Mouse (Mus musculus) hindbrain, embryonic 15.5 days (tissue): Measurements from ENCODE around the gene Igflr1. TPM values are rescaled to one million over a fixed set of nuclear protein-coding genes. Genes with fewer than 3 reads are reported as not detected.

ENCODE experiments used
- ATAC-seq: fragments of 200-750 bp; cut with Nextera tagmentation; 2 replicates; pipeline ENCODE4 v1.8.0; 2017; ENCODE audit warnings: low read depth, moderate number of reproducible peaks, moderate TSS enrichment; ENCODE audit not compliant: low FRiP score
- H3K27ac ChIP-seq: fragments of 300-500 bp; sonication (generic); replicated peaks from 2 replicates; pipeline ENCODE4 v1.5.1; 2015; ENCODE audit warnings: mild to moderate bottlenecking, inconsistent platforms
- H3K27me3 ChIP-seq: fragments of 300-500 bp; sonication (generic); 2 replicates; pipeline ENCODE4 v1.6.1; 2015; ENCODE audit warnings: control low read depth, inconsistent platforms
- H3K36me3 ChIP-seq: fragments of 300-500 bp; sonication (generic); 2 replicates; pipeline ENCODE4 v1.6.1; 2015; ENCODE audit warnings: control low read depth, inconsistent platforms
- H3K4me1 ChIP-seq: fragments of 300-500 bp; sonication (generic); replicated peaks from 2 replicates; pipeline ENCODE4 v1.6.1; 2015; ENCODE audit warnings: control low read depth, inconsistent platforms
- H3K4me2 ChIP-seq: fragments of 300-500 bp; sonication (generic); 2 replicates; pipeline ENCODE4 v1.6.1; 2015; ENCODE audit warnings: moderate library complexity, mild to moderate bottlenecking, inconsistent platforms
- H3K4me3 ChIP-seq: fragments of 300-500 bp; sonication (generic); 2 replicates; pipeline ENCODE4 v1.5.1; 2015; ENCODE audit warnings: mild to moderate bottlenecking, inconsistent platforms
- H3K9ac ChIP-seq: fragments of 300-500 bp; sonication (generic); 2 replicates; pipeline ENCODE4 v1.6.1; 2015; ENCODE audit warnings: inconsistent platforms
- H3K9me3 ChIP-seq: fragments of 300-500 bp; sonication (generic); 2 replicates; pipeline ENCODE4 v1.6.1; 2016; ENCODE audit warnings: control low read depth, inconsistent platforms
- WGBS: fragments of 180-500 bp; shearing (Covaris S2); methylation state at CpG from one replicate; pipeline ENCODE4 v1.1.7; 2015; 5-methylcytosine and 5-hydroxymethylcytosine counted together
- microRNA-seq: library from miRNA; unstranded; fragments of <30 nt; microRNA quantifications from one replicate; pipeline ENCODE4, GENCODE M21; 2016
- polyA plus RNA-seq: library from polyadenylated mRNA; unstranded; fragments of >200 nt; fragmentation: Nextera tagmentation; extraction: Ambion mirVana; gene quantifications from 2 replicates; pipeline ENCODE4 v1.2.1, GENCODE M21; 2015

Gene Igflr1
- polyA plus RNA-seq, 1 experiment from 2014 or later: 6.0 TPM

DNA sequence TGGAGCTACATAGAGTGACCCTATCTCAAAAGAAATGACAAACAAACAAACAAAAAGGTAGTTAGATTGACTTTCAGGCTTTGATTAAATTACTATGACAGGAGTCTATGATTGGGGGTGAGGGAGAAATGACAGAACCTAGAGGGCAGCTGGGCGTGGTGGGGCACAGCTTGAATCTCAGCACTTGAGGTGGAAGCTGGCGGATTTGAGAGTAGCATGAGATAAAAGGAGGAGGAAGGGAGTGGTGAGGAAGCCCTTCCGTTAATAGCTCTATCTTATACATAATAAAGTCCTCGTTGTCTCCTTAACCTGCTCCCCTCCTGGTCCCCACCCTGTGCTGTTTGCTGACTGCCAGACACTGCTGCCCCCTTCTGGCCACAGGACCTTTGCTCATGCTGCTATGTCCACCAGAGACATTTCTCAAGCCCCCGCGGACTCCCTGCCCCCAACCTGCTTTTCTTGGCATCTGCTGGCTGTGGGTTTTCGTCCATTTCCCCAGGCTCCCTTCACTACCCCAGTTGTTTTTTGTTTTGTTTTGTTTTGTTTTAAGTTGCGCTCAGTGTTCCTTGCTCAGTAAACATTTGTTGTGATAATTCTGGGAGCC lies 42.6 kb downstream of the Igflr1 start:
- Histone ChIP-seq H3K4me2 (no peak overlapping the region), H3K4me3 (no peak overlapping the region), H3K4me1 (no peaks in the 10 kb centered on the region), H3K36me3 (no peaks in the 10 kb centered on the region), H3K9me3 (no peaks in the 10 kb centered on the region), H3K27me3 (no peaks in the 10 kb centered on the region), H3K9ac (no peak overlapping the region), H3K27ac (no peak overlapping the region)
- ATAC-seq: 0 out of 2 replicates have a peak, but pooled peaks have one; percentile 25
- 32% methylated on average over 8 of the region's 8 CpGs for WGBS

DNA sequence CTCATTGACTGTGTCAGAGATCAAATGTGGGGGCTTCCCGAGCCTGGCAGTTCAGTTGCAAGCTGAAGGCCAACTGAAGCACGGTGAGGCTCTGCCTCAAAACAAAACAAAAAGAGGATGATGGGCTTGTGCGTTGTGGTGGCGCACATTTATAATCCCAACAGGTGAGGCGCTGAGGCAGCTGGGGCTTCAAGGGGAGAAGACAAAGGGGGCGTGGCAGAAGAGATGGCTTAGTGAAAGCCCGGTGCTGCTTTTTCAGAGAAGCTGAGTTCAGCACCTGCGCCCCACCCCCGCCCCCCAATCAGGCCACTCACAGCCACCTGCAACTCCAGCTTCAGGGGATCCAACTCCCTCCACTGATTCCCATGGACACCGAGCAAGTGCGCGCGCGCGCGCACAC lies 43.2 kb downstream of the Igflr1 start:
- 45% methylated on average over 16 of the region's 16 CpGs for WGBS
- no peak for ATAC-seq

GRCm38 (mm10) chr7:30610043-30610442 lies 44.8 kb downstream of the Igflr1 start:
- H3K9me3 ChIP-seq: no peaks in the 10 kb centered on the region
- H3K27ac ChIP-seq: no peak overlapping the region
- H3K4me1 ChIP-seq: no peaks in the 10 kb centered on the region
- no peak for ATAC-seq
- H3K9ac ChIP-seq: no peak overlapping the region
- 69% methylated on average over 7 of the region's 7 CpGs for WGBS
- no peak overlapping the region for H3K4me3 ChIP-seq
- no peaks in the 10 kb centered on the region for H3K36me3 ChIP-seq
- H3K4me2 ChIP-seq: no peak overlapping the region
- no peaks in the 10 kb centered on the region for H3K27me3 ChIP-seq

More for the DNA sequence above, 43.2 kb downstream of the Igflr1 start:
- Histone ChIP-seq H3K4me3 (no peak overlapping the region), H3K27me3 (no peaks in the 10 kb centered on the region), H3K4me1 (no peaks in the 10 kb centered on the region), H3K36me3 (no peaks in the 10 kb centered on the region), H3K9me3 (no peaks in the 10 kb centered on the region), H3K4me2 (no peak overlapping the region), H3K27ac (no peak overlapping the region), H3K9ac (no peak overlapping the region)

- H3K9me3 ChIP-seq: no peaks in the 10 kb centered on the region
- WGBS: 80% methylated on average over 8 of the region's 8 CpGs
- no peaks in the 10 kb centered on the region for H3K27me3 ChIP-seq
- peaks cover 27% of the 10 kb centered on the region for H3K36me3 ChIP-seq
- H3K9ac ChIP-seq: no peak within 1 kb of the TSS
- H3K4me1 ChIP-seq: no peaks in the 10 kb centered on the region
- H3K27ac ChIP-seq: no peak within 1 kb of the TSS
- H3K4me3 ChIP-seq: no peak within 1 kb of the TSS
- no peak for ATAC-seq
- H3K4me2 ChIP-seq: no peak within 1 kb of the TSS
These were observed 47.6 kb downstream of the Igflr1 start, which contains the start of gene Upk1a for GRCm38 (mm10) chr7:30612654-30613402. Upk1a (minus strand) TSS chr7:30612847.

DNA sequence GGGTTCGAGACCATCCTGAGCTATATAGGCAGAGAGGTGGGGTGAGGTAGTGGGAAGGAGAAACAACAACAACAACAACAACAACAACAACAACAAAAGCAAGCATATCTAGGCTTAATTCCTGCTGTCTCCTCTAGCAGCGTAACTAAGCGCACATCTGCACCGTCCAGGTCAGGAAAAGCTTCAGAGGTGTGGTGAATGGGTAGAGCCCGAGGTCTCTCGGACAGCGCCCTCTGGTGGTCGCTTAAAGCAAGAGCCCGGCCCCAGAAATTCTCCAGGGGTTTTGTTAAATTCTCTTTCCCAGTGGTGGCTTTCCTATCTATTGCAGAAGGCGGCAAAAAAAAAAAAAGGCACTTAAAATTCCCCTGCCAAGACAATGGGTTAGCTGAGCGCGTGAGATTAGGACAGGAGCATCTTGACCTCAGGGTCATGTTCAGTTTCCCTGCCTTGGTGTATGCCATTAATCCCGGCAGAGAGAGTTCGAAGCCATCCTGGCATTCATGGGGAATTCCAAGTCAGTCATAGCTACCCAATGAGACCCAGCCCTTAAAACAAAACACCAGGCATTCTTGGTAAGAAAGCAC lies 48.4 kb downstream of the Igflr1 start:
- WGBS: 24% methylated on average over 14 of the region's 14 CpGs
- no peak overlapping the region for H3K4me3 ChIP-seq
- ATAC-seq: no peak
- H3K9me3 ChIP-seq: no peaks in the 10 kb centered on the region
- H3K27ac ChIP-seq: no peak overlapping the region
- H3K4me1 ChIP-seq: no peaks in the 10 kb centered on the region
- peaks cover 35% of the 10 kb centered on the region for H3K36me3 ChIP-seq
- no peaks in the 10 kb centered on the region for H3K27me3 ChIP-seq
- H3K4me2 ChIP-seq: no peak overlapping the region
- no peak overlapping the region for H3K9ac ChIP-seq

DNA sequence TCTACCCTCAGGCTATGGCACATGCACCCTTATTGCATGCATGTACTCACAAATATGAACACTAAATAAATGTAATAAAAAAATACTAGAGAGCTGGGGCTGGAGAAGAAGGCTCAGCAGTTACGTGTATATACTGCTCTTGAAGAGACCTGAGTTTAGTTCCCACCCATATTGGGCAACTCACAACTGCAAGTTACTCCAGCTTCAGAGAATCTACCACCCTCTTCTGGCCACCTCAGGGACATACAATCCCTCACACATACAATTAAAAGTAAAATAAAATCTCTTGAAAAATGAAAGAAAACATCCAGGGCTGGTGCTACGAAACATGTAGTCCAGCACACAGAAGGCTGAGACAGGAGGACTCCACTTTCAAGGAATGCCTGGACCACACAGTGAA lies 49.2 kb downstream of the Igflr1 start:
- Histone ChIP-seq H3K4me3 (no peak overlapping the region), H3K27ac (no peak overlapping the region), H3K9ac (no peak overlapping the region), H3K4me1 (no peaks in the 10 kb centered on the region), H3K36me3 (peaks cover 44% of the 10 kb centered on the region), H3K27me3 (no peaks in the 10 kb centered on the region), H3K9me3 (no peaks in the 10 kb centered on the region), H3K4me2 (no peak overlapping the region)
- no peak for ATAC-seq
- 76% methylated on average over 2 of the region's 2 CpGs for WGBS

DNA sequence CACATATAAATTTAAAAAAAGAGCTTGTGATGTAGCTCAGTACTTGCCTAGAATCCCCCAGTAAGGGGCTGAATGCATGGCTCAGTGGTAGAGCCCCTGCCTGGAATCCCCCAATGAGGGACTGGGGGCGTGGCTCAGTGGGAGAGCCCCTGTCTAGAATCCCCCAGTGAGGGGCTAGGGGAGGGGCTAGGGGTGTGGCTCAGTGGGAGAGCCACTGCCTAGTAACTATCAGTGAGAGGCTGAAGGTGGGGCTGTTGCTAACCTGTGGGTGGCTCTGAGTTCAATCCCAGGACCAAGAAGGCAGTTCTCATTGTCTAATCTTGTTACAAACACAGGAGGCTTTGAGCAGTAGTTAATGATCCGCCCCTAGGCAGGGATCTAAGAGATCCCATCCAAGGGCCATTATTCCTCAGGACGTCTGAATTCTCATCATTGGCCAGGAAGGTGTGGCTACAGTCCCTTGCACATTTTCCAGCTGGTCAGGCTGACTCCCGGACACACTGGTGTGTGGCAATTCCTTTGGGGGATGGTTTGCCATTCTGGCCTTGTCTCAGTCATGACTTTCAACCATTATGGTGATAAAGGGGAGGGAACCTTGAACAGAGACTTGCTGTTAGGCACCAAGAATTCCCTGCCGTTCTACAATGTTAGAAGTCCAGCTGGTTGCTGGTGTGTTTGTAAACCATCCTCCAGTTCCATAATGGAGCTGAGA lies 50.0 kb downstream of the Igflr1 start:
- Histone ChIP-seq H3K4me1 (no peaks in the 10 kb centered on the region), H3K9me3 (no peaks in the 10 kb centered on the region), H3K36me3 (peaks cover 48% of the 10 kb centered on the region), H3K4me2 (no peak overlapping the region), H3K27ac (no peak overlapping the region), H3K4me3 (no peak overlapping the region), H3K9ac (no peak overlapping the region), H3K27me3 (no peaks in the 10 kb centered on the region)
- 55% methylated on average over 5 of the region's 5 CpGs for WGBS
- peak; percentile 49; the same call in 1 of the 2 replicates for ATAC-seq

Small RNA genes within 50 kb of the gene (microRNA-seq; reads per million reads assigned to microRNA genes)
- gene Gm38670 (not detected), gene Mir3569 (not detected)

Other genes starting within 250 kb of the Igflr1 start
- 0.98 TPM in 1 of 2 replicates, not detected in the other for gene E130208F15Rik, start 243.7 kb upstream of the Igflr1 start, polyA plus RNA-seq
- 16.2 and 17.3 TPM in 2 replicates for gene Sdhaf1, start 241.5 kb upstream of the Igflr1 start, polyA plus RNA-seq
- gene Lrfn3, start 202.7 kb upstream of the Igflr1 start, polyA plus RNA-seq: 14.3 and 15.7 TPM in 2 replicates
- gene Tyrobp, start 151.7 kb upstream of the Igflr1 start, polyA plus RNA-seq: 28.9 and 39.1 TPM in 2 replicates
- gene Hcst, start 145.6 kb upstream of the Igflr1 start, polyA plus RNA-seq: 0.53 and 0.56 TPM in 2 replicates
- gene Nfkbid, start 143.7 kb upstream of the Igflr1 start, polyA plus RNA-seq: 2.4 and 2.9 TPM in 2 replicates
- gene Aplp1, start 119.9 kb upstream of the Igflr1 start, polyA plus RNA-seq: 674 and 762 TPM in 2 replicates
- 4.7 and 7.3 TPM in 2 replicates for gene Kirrel2, start 107.7 kb upstream of the Igflr1 start, polyA plus RNA-seq
- 1.1 and 1.2 TPM in 2 replicates for gene Nphs1, start 107.1 kb upstream of the Igflr1 start, polyA plus RNA-seq
- gene Prodh2, start 71.8 kb upstream of the Igflr1 start, polyA plus RNA-seq: 0.36 TPM in 1 of 2 replicates, not detected in the other
- gene Arhgap33, start 30.4 kb upstream of the Igflr1 start, polyA plus RNA-seq: 101 and 135 TPM in 2 replicates
- gene Hspb6, start 13.2 kb upstream of the Igflr1 start, polyA plus RNA-seq: 11.1 and 13.2 TPM in 2 replicates
- gene Proser3, start 13.1 kb upstream of the Igflr1 start, polyA plus RNA-seq: 8.4 and 9.1 TPM in 2 replicates
- 52.7 and 53.1 TPM in 2 replicates for gene Lin37, start 5.6 kb upstream of the Igflr1 start, polyA plus RNA-seq
- 89.7 and 92.1 TPM in 2 replicates for gene U2af1l4, start 2.1 kb upstream of the Igflr1 start, polyA plus RNA-seq
- 15.4 and 17.5 TPM in 2 replicates for gene Gm49396, start 2.1 kb upstream of the Igflr1 start, polyA plus RNA-seq
- 124 and 134 TPM in 2 replicates for gene Psenen, start 1.8 kb upstream of the Igflr1 start, polyA plus RNA-seq
- 9.2 and 9.8 TPM in 2 replicates for gene Kmt2b, start 23.3 kb downstream of the Igflr1 start, polyA plus RNA-seq
- 0.10 and 0.37 TPM in 2 replicates for gene Zbtb32, start 33.5 kb downstream of the Igflr1 start, polyA plus RNA-seq
- 0.51 and 0.82 TPM in 2 replicates for gene Upk1a, start 47.4 kb downstream of the Igflr1 start, polyA plus RNA-seq
- 1,185 and 1,301 TPM in 2 replicates for gene Cox6b1, start 60.7 kb downstream of the Igflr1 start, polyA plus RNA-seq
- gene Etv2, start 70.4 kb downstream of the Igflr1 start, polyA plus RNA-seq: not detected in 2 replicates
- gene Rbm42, start 84.9 kb downstream of the Igflr1 start, polyA plus RNA-seq: 131 and 139 TPM in 2 replicates
- 25.9 and 29.9 TPM in 2 replicates for gene Haus5, start 99.6 kb downstream of the Igflr1 start, polyA plus RNA-seq
- gene Pmis2, start 106.2 kb downstream of the Igflr1 start, polyA plus RNA-seq: not detected in 2 replicates
- gene 2200002J24Rik, start 133.5 kb downstream of the Igflr1 start, polyA plus RNA-seq: not detected in 2 replicates
- gene Atp4a, start 146.8 kb downstream of the Igflr1 start, polyA plus RNA-seq: 3.1 and 3.3 TPM in 2 replicates
- 273 and 284 TPM in 2 replicates for gene Tmem147, start 164.1 kb downstream of the Igflr1 start, polyA plus RNA-seq
- gene Gapdhs, start 178.3 kb downstream of the Igflr1 start, polyA plus RNA-seq: 0.79 and 1.4 TPM in 2 replicates
- 2.2 TPM in 2 replicates for gene Sbsn, start 186.0 kb downstream of the Igflr1 start, polyA plus RNA-seq
- 2.0 and 3.0 TPM in 2 replicates for gene Dmkn, start 198.3 kb downstream of the Igflr1 start, polyA plus RNA-seq
- 0.52 and 2.8 TPM in 2 replicates for gene Krtdap, start 222.5 kb downstream of the Igflr1 start, polyA plus RNA-seq